Mouse (Mus musculus) erythroblast, embryonic 14.5 days (primary cell): ENCODE measurements at regions not wholly inside any gene's neighbourhood (a gene's known extent, or its start where the extent isn't known, plus 50 kb on each side); places are given as distances from the start of the nearest gene placed in this dataset.

Experiments used
- GATA1 ChIP-seq: IDR thresholded peaks from 2 replicates; pipeline ENCODE4 v1.6.1; 2012; ENCODE audit warnings: low read length, inconsistent platforms, mixed read lengths
- TAL1 ChIP-seq: IDR thresholded peaks from 3 replicates; pipeline ENCODE4 v1.6.1; 2012; ENCODE audit warnings: low read length, inconsistent platforms, mixed read lengths

DNA sequence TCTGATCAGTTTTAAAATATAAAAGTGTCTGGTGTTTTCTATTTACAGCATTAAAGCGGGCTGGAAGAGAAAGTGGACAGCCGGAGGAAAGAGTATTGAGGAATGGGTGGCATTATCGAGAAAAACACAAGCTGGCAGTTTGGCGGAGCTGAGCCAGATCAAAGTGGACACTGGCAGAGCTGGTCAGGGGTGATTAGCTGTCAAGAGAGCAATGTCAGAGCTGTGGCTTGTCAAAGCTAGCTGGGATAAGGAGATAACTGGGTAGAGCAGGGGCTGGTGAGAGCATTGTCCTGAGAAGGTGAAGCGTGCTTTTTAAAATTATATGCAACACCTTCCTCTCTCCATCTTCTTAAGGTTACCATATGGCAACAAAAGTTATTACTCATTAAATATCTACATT is 3303.9 kb upstream of the Gm7489 start:
- TF ChIP-seq GATA1: no peak
- TF ChIP-seq TAL1: no peak
